Mouse (Mus musculus): Measurements from ENCODE around the gene Tmeff1.

- TF ChIP-seq CTCF (IDR thresholded peaks at IDR 0.05; ENCODE audit: insufficient read depth, low read depth, low read length) (no peak), POLR2A (IDR thresholded peaks at IDR 0.05; ENCODE audit: insufficient read depth, low read depth, low read length) (no peak)
Measured at GRCm38 (mm10) chr4:48643801-48644200, 58.8 kb downstream of the Tmeff1 start.

Measured in olfactory bulb, adult 2 months (tissue).